Mouse (Mus musculus): ENCODE data around the gene D430042O09Rik.

Gene D430042O09Rik

GRCm38 (mm10) chr7:125736366-125737015, 28.8 kb downstream of the D430042O09Rik start:
- DNase-seq (ENCODE audit: extremely low read depth, low read depth), result no peak

DNA sequence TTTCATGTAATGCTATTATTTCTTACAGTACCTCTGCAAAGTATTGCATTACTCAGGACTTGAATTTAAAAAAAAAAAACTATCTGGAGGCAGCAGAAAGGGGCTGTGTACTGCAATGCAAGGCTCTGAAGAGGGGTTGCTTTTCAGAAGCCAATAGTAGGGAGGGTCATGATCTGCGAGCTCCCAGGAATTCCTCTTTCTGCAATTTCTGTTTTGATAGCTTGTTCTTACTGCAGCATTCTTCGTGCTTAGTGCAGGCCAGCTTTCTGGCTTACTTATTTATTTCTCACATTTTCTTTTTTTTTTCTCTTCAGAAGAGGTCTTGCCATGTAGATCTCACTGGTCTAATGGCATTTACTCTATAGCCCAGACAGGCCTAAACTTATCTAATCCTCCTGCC, 32.8 kb downstream of the D430042O09Rik start:
- no peak for DNase-seq (ENCODE audit: extremely low read depth, low read depth)

- no peak for DNase-seq (ENCODE audit: extremely low read depth, low read depth)
These were observed 33.6 kb downstream of the D430042O09Rik start for GRCm38 (mm10) chr7:125741271-125741703.

DNA sequence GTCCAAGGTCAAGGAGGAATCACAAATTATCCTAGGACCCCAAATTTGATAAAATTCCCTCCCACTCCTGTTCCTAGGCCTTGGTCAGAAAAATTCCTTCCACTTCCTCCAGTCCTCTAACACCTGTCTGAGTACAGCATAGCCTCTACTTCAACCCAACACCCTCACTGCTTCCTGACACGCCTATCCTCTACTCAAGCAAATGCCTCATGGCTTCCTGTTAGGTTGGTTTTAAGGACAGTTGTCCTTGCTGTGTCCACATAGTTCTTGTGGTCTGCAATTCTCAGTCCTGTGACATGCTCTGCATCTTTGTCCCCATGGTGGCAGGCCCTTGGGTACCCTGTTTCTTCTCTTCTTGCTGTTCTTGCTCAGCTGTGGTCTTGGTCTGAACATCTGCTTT, 37.1 kb downstream of the D430042O09Rik start:
- DNase-seq (ENCODE audit: extremely low read depth, low read depth), result no peak

GRCm38 (mm10) chr7:125746621-125747315, 39.1 kb downstream of the D430042O09Rik start:
- DNase-seq (ENCODE audit: extremely low read depth, low read depth), result no peak

- DNase-seq (ENCODE audit: extremely low read depth, low read depth), result peak; percentile 30
These were observed 39.6 kb downstream of the D430042O09Rik start for GRCm38 (mm10) chr7:125747316-125747690.

DNA sequence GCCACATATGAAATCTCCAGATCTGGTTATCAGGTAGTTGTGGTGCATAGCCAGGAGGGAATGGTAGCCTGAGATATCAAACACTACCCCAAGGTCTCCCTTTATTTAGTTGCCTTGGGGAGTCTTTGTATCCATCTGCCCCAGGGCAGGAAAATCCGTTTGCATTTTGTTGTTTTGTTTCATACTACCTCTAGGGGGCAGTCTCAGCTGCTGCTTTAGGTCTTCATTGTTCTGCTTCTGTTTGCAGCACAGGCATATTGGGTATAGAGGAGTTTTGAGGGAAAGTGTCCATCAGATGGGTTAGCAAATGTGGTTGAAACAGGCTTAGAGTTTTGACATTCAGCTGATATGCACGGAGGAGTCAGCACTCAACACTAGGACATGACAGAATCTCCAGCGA, 40.5 kb downstream of the D430042O09Rik start:
- peak; percentile 12 for DNase-seq (ENCODE audit: extremely low read depth, low read depth)

- DNase-seq (ENCODE audit: extremely low read depth, low read depth), result no peak
These were observed 45.1 kb downstream of the D430042O09Rik start for GRCm38 (mm10) chr7:125752699-125753325.

DNA sequence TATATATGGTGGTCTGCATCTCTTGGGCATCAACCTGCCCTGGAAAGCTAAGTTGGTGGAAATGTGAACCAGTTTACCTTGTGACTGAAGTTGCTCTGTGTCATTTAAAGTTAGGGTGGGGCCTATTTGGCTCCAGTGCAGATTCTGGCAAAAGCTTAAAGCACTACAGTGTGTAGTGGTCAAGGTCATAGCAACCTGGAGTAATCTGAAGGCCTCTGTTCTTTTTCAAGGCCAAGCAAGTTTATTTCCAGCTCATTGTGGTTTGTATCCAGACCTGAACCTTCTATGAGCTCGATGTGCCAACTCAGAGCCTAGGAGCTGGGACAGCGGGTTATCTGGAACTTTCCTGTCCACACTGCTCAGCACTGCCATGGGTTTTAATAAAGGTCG, 45.6 kb downstream of the D430042O09Rik start:
- DNase-seq (ENCODE audit: extremely low read depth, low read depth), result no peak

DNA sequence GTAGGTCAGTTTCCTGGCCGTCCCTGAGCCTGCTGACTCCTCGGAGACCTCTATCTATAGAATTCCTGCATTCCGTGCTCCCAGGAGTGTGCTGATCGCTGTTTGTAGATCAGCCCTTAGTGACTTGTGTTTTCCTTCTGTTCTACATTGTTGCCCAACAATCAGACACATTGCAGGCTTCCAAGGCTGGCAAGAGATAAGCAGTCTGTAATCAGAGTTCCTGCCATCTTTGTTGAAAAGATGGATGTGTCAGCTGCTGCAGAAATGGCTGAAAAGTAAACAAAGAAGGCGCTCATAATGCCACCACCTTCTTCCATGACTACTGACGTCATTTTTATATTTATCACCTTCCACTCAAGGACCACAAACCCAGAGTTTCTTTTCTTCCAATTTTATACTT, 49.1 kb downstream of the D430042O09Rik start:
- no peak for DNase-seq (ENCODE audit: extremely low read depth, low read depth)

DNA sequence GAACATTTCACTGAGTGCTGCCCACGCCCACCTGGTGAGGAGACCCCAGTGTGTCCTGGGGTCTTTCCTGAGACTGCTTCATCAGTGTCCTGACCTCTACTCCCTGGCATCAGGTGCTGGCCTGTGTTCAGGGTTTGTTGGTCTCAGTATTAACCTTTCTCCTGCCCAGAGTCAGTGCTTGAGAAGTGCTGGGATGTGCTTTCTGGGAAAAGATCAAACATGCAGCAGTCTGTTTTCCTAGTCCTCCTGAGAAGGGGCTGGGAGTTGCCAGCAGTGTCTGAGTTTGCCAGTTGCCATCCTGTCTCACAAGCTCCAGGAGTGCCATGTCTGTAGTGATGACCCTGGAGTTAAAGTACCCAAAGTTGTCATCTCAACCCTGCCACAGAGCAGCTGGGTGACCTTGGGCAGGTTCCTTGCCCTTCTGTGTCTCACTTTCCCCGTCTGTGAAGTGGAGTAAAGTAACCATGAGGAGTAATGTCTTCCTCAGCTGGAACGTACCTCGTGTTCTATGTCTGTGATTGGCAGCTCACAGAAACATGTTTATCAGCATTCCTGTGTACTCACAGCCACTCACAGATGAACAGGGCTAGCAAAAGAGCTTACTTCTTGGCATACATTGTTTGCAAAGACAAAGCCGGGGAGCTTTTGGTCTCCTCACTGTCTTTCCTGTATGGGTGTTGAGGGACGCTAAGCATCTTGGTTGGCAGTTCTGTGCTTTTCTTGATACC, 50.4 kb downstream of the D430042O09Rik start:
- DNase-seq (ENCODE audit: extremely low read depth, low read depth), result no peak

- DNase-seq (ENCODE audit: extremely low read depth, low read depth), result no peak
These were observed 54.6 kb downstream of the D430042O09Rik start for GRCm38 (mm10) chr7:125762289-125762688.

GRCm38 (mm10) chr7:125762883-125763830, 55.5 kb downstream of the D430042O09Rik start:
- DNase-seq (ENCODE audit: extremely low read depth, low read depth), result no peak

DNA sequence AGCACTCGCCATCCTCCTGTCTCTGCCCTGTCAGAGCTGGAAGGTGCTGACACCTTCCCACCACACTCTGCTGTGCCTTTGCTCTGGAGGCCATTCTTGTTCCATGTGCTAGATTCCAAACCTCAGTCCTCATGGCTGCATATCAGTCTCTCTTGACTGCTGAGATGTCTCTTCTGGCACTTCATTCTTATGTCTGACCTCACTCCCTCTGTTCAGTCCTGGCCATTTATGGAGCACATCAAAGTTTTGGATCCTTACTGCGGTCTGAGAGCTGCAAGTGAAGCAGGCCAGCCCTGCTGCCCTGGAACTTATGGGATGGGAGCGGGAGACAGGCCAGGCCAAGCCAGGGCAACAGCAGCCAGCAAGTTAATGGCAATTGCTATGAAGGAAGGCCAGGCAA, 56.7 kb downstream of the D430042O09Rik start:
- no peak for DNase-seq (ENCODE audit: extremely low read depth, low read depth)

GRCm38 (mm10) chr7:125766976-125767831, 59.5 kb downstream of the D430042O09Rik start:
- peak; percentile 14 for DNase-seq (ENCODE audit: extremely low read depth, low read depth)

DNA sequence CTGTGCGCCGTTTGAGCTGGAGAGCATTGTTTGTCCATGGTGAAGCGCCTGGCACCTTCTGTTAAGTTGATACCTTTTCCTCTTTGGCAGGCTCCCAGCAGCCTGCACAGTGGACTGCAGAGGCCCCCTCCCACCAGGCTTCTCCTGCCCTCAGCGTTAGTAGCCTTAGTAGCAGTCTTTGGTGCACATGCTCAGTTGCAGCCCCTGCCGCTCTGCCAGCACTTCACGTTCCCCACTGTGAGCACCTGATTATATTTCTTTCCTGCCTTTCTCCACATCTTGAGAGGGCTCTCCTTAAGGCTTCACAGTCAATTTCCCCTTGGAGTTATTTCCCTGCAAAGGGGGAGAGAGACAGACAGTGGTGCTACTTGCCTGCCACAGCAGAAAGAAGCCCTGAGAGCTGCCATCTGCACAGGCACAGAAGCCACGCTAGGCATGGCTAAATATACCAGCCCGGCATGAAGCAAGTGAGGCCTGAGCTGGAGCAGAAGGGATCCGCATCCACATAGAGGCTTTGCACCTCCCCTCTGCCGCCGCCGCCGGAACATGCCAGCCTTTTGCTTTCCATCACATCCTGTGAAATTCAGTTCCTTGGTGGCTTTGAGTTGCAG, 65.4 kb downstream of the D430042O09Rik start:
- DNase-seq (ENCODE audit: extremely low read depth, low read depth), result no peak

DNA sequence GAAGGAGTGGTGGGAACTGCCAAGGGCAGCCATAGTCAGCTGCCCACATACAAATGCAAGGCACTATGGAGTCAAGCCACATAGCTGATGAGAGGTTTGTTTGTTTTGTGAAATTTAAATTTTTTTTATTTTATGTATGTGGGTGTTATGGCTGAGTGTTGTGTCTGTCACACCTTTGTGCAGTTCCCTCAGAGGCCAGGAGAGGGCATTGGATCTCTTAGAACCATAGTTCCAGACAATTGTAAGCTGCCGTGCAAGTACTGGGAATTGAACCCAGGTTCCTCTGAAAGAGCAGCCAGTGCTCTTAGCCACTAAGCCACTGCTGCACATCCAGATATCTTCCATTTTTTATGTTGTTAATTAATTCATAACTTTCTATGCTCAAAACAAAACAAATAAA, 75.5 kb downstream of the D430042O09Rik start:
- peak; percentile 20 for DNase-seq (ENCODE audit: extremely low read depth, low read depth)

DNA sequence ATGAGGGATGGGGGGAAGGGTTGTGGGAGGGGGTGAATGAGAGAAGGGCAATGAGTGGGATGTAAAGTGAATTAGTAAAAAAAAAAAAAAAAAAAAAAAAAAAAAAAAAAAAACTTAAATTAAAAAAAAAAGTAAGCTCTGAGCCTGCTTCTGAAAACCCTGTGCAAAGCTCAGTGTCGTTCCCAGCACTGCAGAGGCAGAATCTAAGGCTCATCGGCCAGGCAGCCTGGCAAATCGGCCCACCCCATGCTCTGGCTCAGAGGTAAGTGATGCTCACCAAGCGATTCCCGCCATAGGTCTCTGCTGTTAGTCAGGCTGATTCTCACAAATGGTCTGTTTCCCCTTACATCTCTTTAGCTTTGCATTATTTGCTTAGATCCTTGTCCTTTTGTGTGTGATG, 78.4 kb downstream of the D430042O09Rik start:
- DNase-seq (ENCODE audit: extremely low read depth, low read depth), result no peak

- no peak for DNase-seq (ENCODE audit: extremely low read depth, low read depth)
These were observed 79.4 kb downstream of the D430042O09Rik start for GRCm38 (mm10) chr7:125787046-125787445.

Data from MEL-GATA-1-ER (cell line).